Mouse (Mus musculus) intestine, embryonic 16.5 days (tissue): ENCODE measurements around the gene Oscar. TPM values are rescaled to one million over a fixed set of nuclear protein-coding genes. Genes with fewer than 3 reads are reported as not detected.
"Not testable (repeated sequence)": the region's sequence is repeated elsewhere in the genome, so short reads cannot be mapped to it uniquely, and the experiment has no call there.

Source experiments
- ATAC-seq: fragments of 200-750 bp; cut with Nextera tagmentation; 2 replicates; pipeline ENCODE4 v1.8.0; 2017; ENCODE audit warnings: moderate TSS enrichment, moderate library complexity
- H3K27ac ChIP-seq: fragments of 300-500 bp; sonication (generic); 2 replicates; pipeline ENCODE4 v1.5.1; 2014; ENCODE audit warnings: mild to moderate bottlenecking, low read length
- H3K27me3 ChIP-seq: fragments of 300-500 bp; sonication (generic); replicated peaks from 2 replicates; pipeline ENCODE4 v1.6.1; 2014; ENCODE audit warnings: low read length, control low read depth, mixed read lengths; ENCODE audit not compliant: control insufficient read depth, insufficient read depth
- H3K36me3 ChIP-seq: fragments of 300-500 bp; sonication (generic); 2 replicates; pipeline ENCODE4 v1.6.1; 2014; ENCODE audit warnings: low read length, control low read depth; ENCODE audit not compliant: control insufficient read depth, insufficient read depth
- H3K4me1 ChIP-seq: fragments of 300-500 bp; sonication (generic); 2 replicates; pipeline ENCODE4 v1.6.1; 2014; ENCODE audit warnings: low read length, control low read depth, mixed read lengths; ENCODE audit not compliant: control insufficient read depth, insufficient read depth
- H3K4me2 ChIP-seq: fragments of 300-500 bp; sonication (generic); 2 replicates; pipeline ENCODE4 v1.6.1; 2014; ENCODE audit warnings: low read depth, low read length, control low read depth
- H3K4me3 ChIP-seq: fragments of 300-500 bp; sonication (generic); 2 replicates; pipeline ENCODE4 v1.5.1; 2014; ENCODE audit warnings: mild to moderate bottlenecking, low read length
- H3K9ac ChIP-seq: fragments of 300-500 bp; sonication (generic); 2 replicates; pipeline ENCODE4 v1.6.1; 2014; ENCODE audit warnings: low read depth, low read length
- H3K9me3 ChIP-seq: fragments of 300-500 bp; sonication (generic); 2 replicates; pipeline ENCODE4 v1.6.1; 2016; ENCODE audit warnings: low read length, control low read depth; ENCODE audit not compliant: control insufficient read depth
- WGBS: fragments of 180-500 bp; shearing (Covaris S2); extraction: QIAGEN DNeasy Blood & Tissue Kit; methylation state at CpG from one replicate; pipeline ENCODE4 v1.1.7; 2014; 5-methylcytosine and 5-hydroxymethylcytosine counted together
- polyA plus RNA-seq: library from polyadenylated mRNA; unstranded; fragments of >200 nt; fragmentation: Nextera tagmentation; extraction: Ambion mirVana; gene quantifications from 2 replicates; pipeline ENCODE4 v1.2.1, GENCODE M21; 2015

Gene Oscar
- polyA plus RNA-seq, 1 experiment from 2014 or later = not detected

GRCm38 (mm10) chr7:3597755-3598154, 18.2 kb downstream of the Oscar start:
- H3K4me3 ChIP-seq, H3K9me3 ChIP-seq, ATAC-seq, H3K4me1 ChIP-seq, H3K27ac ChIP-seq, H3K9ac ChIP-seq, H3K36me3 ChIP-seq, H3K27me3 ChIP-seq, H3K4me2 ChIP-seq: not testable (repeated sequence)
- 67% methylated on average over 1 of the region's 1 CpGs for WGBS

DNA sequence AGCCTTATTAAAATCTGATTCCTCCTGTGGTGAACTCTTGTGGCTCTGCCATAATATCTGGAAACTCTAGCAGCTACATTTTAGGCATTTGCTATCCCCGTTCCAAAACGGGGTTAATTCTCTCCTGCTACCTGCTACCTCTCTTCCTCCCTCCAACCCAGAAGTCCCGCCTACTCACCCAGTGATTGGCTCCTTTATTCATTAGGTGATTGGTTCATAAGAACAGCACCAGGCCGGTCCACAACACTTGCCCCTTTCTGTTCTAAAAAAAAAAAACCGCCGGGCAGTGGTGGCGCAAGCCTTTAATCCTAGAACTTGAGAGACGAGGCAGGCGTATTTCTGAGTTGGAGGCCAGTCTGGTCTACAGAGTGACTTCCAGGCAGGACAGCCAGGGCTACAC, 20.8 kb downstream of the Oscar start:
- 9% methylated on average over 9 of the region's 9 CpGs for WGBS
- peak overlapping the region; percentile 33; the same call in 1 of the 2 replicates for H3K4me2 ChIP-seq
- H3K36me3 ChIP-seq = no peaks in the 10 kb centered on the region
- no peak overlapping the region for H3K9ac ChIP-seq
- H3K27me3 ChIP-seq = no peaks in the 10 kb centered on the region
- no peak overlapping the region for H3K27ac ChIP-seq
- no peaks in the 10 kb centered on the region for H3K4me1 ChIP-seq
- peak; percentile 85 for ATAC-seq
- peak overlapping the region; percentile 27 for H3K4me3 ChIP-seq
- H3K9me3 ChIP-seq = no peaks in the 10 kb centered on the region

GRCm38 (mm10) chr7:3594686-3595085, 21.3 kb downstream of the Oscar start:
- Histone ChIP-seq H3K4me1 (no peaks in the 10 kb centered on the region), H3K4me3 (peak overlapping the region; percentile 27), H3K4me2 (peak overlapping the region; percentile 33; the same call in 1 of the 2 replicates), H3K36me3 (no peaks in the 10 kb centered on the region), H3K9ac (no peak overlapping the region), H3K9me3 (no peaks in the 10 kb centered on the region), H3K27me3 (no peaks in the 10 kb centered on the region), H3K27ac (no peak overlapping the region)
- WGBS = 16% methylated on average over 5 of the region's 5 CpGs
- peak; percentile 58; the same call in 1 of the 2 replicates for ATAC-seq

GRCm38 (mm10) chr7:3593855-3594254, 22.1 kb downstream of the Oscar start:
- Histone ChIP-seq H3K4me2 (no peak overlapping the region), H3K27me3 (no peaks in the 10 kb centered on the region), H3K27ac (no peak overlapping the region), H3K36me3 (no peaks in the 10 kb centered on the region), H3K4me1 (no peaks in the 10 kb centered on the region), H3K9me3 (no peaks in the 10 kb centered on the region), H3K9ac (no peak overlapping the region), H3K4me3 (no peak overlapping the region)
- no peak for ATAC-seq

GRCm38 (mm10) chr7:3591534-3591933, 24.4 kb downstream of the Oscar start:
- no peak overlapping the region for H3K9ac ChIP-seq
- H3K27me3 ChIP-seq = no peaks in the 10 kb centered on the region
- no peaks in the 10 kb centered on the region for H3K36me3 ChIP-seq
- H3K27ac ChIP-seq = no peak overlapping the region
- ATAC-seq = no peak
- WGBS = 77% methylated on average over 1 of the region's 1 CpGs
- H3K4me2 ChIP-seq = no peak overlapping the region
- H3K4me3 ChIP-seq = no peak overlapping the region
- H3K4me1 ChIP-seq = no peaks in the 10 kb centered on the region
- H3K9me3 ChIP-seq = no peaks in the 10 kb centered on the region

GRCm38 (mm10) chr7:3590550-3590949, 25.4 kb downstream of the Oscar start:
- no peaks in the 10 kb centered on the region for H3K36me3 ChIP-seq
- no peaks in the 10 kb centered on the region for H3K4me1 ChIP-seq
- ATAC-seq = no peak
- H3K27me3 ChIP-seq = no peaks in the 10 kb centered on the region
- H3K9me3 ChIP-seq = no peaks in the 10 kb centered on the region
- no peak overlapping the region for H3K9ac ChIP-seq
- H3K4me3 ChIP-seq = no peak overlapping the region
- H3K27ac ChIP-seq = no peak overlapping the region
- 87% methylated on average over 3 of the region's 3 CpGs for WGBS
- H3K4me2 ChIP-seq = no peak overlapping the region

DNA sequence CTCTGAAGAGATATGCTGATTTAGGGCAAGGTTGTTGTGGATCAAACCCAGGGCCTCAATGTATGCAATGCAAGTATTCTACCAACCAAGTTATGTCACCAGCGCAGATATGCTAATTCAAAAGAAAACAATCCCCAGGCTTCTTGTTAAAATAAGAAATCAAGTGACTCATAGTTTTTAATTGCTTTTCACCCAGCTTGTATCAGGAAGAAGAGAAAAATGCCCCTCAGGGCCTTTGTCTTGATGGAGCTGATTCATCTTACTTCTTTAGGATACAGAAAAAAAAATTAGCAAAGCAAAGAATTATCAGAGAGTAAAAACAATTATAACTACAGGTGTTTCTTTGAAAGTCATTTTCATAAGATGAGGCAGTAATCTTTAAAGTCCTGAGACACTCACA, 28.7 kb downstream of the Oscar start:
- no peak overlapping the region for H3K27ac ChIP-seq
- H3K4me1 ChIP-seq = no peaks in the 10 kb centered on the region
- no peak for ATAC-seq
- no peaks in the 10 kb centered on the region for H3K36me3 ChIP-seq
- WGBS = 74% methylated on average over 1 of the region's 1 CpGs
- H3K27me3 ChIP-seq = no peaks in the 10 kb centered on the region
- H3K4me3 ChIP-seq = no peak overlapping the region
- H3K4me2 ChIP-seq = no peak overlapping the region
- H3K9ac ChIP-seq = no peak overlapping the region
- no peaks in the 10 kb centered on the region for H3K9me3 ChIP-seq

DNA sequence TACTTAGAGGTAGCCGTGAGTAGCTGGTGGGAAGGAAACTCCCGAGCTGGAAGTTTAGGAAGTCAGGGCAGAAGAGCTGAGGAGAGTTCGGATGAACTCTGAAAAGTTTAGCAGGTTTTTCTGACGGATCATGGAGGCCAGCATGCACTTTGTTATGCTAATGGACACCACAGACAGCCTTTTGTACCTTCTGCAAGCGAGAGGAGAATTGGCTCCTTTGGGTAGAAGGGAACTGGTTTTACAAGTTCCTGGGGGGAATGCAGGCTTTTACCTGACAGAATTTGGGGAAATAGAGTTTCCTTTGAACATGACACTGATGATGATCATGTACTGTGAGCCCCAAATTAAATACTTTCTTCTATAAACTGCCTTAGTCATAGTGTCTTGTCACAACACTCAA, 29.7 kb downstream of the Oscar start:
- Histone ChIP-seq H3K9me3 (no peaks in the 10 kb centered on the region), H3K4me2 (no peak overlapping the region), H3K9ac (no peak overlapping the region), H3K27me3 (no peaks in the 10 kb centered on the region), H3K4me1 (no peaks in the 10 kb centered on the region), H3K36me3 (no peaks in the 10 kb centered on the region), H3K27ac (no peak overlapping the region), H3K4me3 (no peak overlapping the region)
- 5% methylated on average over 5 of the region's 5 CpGs for WGBS
- ATAC-seq = no peak

DNA sequence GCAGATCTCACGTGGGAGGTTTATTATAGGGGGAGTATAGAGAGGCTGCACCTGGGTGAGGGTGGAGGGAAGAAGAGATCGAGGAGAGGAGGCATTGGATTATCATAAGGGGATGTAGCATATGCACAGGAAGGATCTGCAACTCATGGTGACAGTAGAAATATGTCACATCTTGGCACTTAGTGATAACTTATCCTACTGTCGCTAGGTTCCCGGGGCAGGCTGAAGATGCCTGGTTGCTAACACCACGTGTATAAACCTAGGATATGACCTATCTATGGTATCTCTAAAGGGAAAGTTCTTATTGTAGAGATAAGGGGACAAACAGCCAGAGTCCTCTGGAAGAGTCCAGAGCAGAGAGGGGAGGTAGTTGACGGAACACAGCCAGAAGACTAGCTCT, 30.2 kb downstream of the Oscar start:
- Histone ChIP-seq H3K27ac (no peak overlapping the region), H3K4me1 (no peaks in the 10 kb centered on the region), H3K9me3 (no peaks in the 10 kb centered on the region), H3K4me2 (no peak overlapping the region), H3K4me3 (no peak overlapping the region), H3K9ac (no peak overlapping the region), H3K36me3 (no peaks in the 10 kb centered on the region), H3K27me3 (no peaks in the 10 kb centered on the region)
- ATAC-seq = no peak
- 12% methylated on average over 6 of the region's 6 CpGs for WGBS

DNA sequence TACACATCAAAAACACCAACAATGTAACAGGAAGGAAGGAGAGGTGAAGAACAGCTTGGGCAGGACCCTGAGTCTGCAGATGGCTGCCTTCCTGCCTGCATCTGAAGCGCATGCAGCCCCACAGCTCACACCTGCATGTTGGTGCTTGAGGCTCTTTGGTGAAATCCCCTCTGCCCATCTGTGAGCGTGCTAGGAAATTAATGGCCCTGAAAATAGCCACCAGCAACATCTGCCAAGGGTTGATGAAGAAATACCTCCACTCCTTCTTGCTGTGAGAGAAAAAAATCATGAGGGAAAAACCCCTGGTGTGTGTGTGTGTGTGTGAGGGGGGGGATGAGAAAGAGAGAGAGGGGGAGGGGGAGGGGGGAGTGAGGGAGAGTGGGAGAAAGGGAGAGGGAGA, 35.9 kb downstream of the Oscar start:
- Histone ChIP-seq H3K4me3 (no peak overlapping the region), H3K27ac (no peak overlapping the region), H3K9me3 (no peaks in the 10 kb centered on the region), H3K9ac (no peak overlapping the region), H3K36me3 (no peaks in the 10 kb centered on the region), H3K4me2 (no peak overlapping the region), H3K27me3 (no peaks in the 10 kb centered on the region), H3K4me1 (no peaks in the 10 kb centered on the region)
- ATAC-seq = no peak
- 53% methylated on average over 2 of the region's 2 CpGs for WGBS
